Mouse (Mus musculus) neutrophil, adult 5-6 weeks (primary cell): ENCODE measurements around the gene B430218F22Rik. TPM values are rescaled to one million over a fixed set of nuclear protein-coding genes. Genes with fewer than 3 reads are reported as not detected.

ENCODE experiments used
- total RNA-seq: library from RNA; stranded (forward); fragments of 200-1000 nt; gene quantifications from 2 replicates; pipeline ENCODE4 v1.2.3, GENCODE M21; 2017

The B430218F22Rik gene
- total RNA-seq, 1 experiment from 2014 or later, result 0.35 TPM

Other genes with a start within 250 kb of the B430218F22Rik start
- 18.0 and 24.1 TPM in 2 replicates for gene Mrps30, start 622 bp downstream of the B430218F22Rik start, total RNA-seq